Mouse (Mus musculus) E14TG2a.4 (cell line): Measurements from ENCODE around the gene Fam205a1.
"Not testable (repeated sequence)": the region's sequence is repeated elsewhere in the genome, so short reads cannot be mapped to it uniquely, and the experiment has no call there.

ENCODE experiments used
- CTCF ChIP-seq: conservative IDR thresholded peaks from 2 replicates; pipeline ENCODE4 v1.5.1; 2014; ENCODE audit warnings: low read length
- NANOG ChIP-seq: IDR thresholded peaks from 2 replicates; pipeline ENCODE4 v1.6.1; 2014; ENCODE audit warnings: borderline replicate concordance, low read length, mixed read lengths
- POU5F1 ChIP-seq: IDR thresholded peaks from 2 replicates; pipeline ENCODE4 v1.6.1; 2014; ENCODE audit warnings: low read length, borderline replicate concordance

- not testable (repeated sequence) for TF ChIP-seq CTCF, POU5F1, NANOG
Measured at GRCm38 (mm10) chr4:42856671-42857070, 3.0 kb upstream of the Fam205a1 start, which contains the start of gene Gm12394.
